Mouse (Mus musculus): Measurements from ENCODE around the gene Gpam. TPM values are rescaled to one million over a fixed set of nuclear protein-coding genes. Genes with fewer than 3 reads are reported as not detected.

Gene Gpam
- total RNA-seq, 2 experiments from 2014 or later, result 174 to 215 TPM

GRCm38 (mm10) chr19:55101659-55102058, 25.4 kb downstream of the Gpam start:
- no peak for DNase-seq

GRCm38 (mm10) chr19:55100227-55101140, 26.6 kb downstream of the Gpam start:
- DNase-seq, result no peak

GRCm38 (mm10) chr19:55099184-55100160, 27.6 kb downstream of the Gpam start:
- DNase-seq, result peak; percentile 93

GRCm38 (mm10) chr19:55098409-55099183, 28.4 kb downstream of the Gpam start:
- DNase-seq, result peak; percentile 67

- no peak for DNase-seq
Observed at GRCm38 (mm10) chr19:55097396-55097967, 29.6 kb downstream of the Gpam start.

- DNase-seq, result no peak
Observed at GRCm38 (mm10) chr19:55096666-55097065, 30.4 kb downstream of the Gpam start.

GRCm38 (mm10) chr19:55095547-55095946, 31.5 kb downstream of the Gpam start:
- DNase-seq, result no peak

GRCm38 (mm10) chr19:55091602-55092413, 35.2 kb downstream of the Gpam start:
- no peak for DNase-seq

GRCm38 (mm10) chr19:55090885-55091284, 36.2 kb downstream of the Gpam start:
- DNase-seq, result no peak

GRCm38 (mm10) chr19:55090142-55090541, 36.9 kb downstream of the Gpam start:
- DNase-seq, result no peak

GRCm38 (mm10) chr19:55087776-55088175, 39.3 kb downstream of the Gpam start:
- no peak for DNase-seq

- no peak for DNase-seq
Observed at GRCm38 (mm10) chr19:55085857-55086185, 41.2 kb downstream of the Gpam start.

GRCm38 (mm10) chr19:55084971-55085856, 41.8 kb downstream of the Gpam start:
- DNase-seq, result no peak

GRCm38 (mm10) chr19:55076822-55077221, 50.2 kb downstream of the Gpam start:
- no peak for DNase-seq

- DNase-seq, result no peak
Observed at GRCm38 (mm10) chr19:55073004-55073403, 54.0 kb downstream of the Gpam start.

- no peak for DNase-seq
Observed at GRCm38 (mm10) chr19:55069054-55069453, 58.0 kb downstream of the Gpam start.

GRCm38 (mm10) chr19:55063272-55063671, 63.8 kb downstream of the Gpam start:
- DNase-seq, result no peak

- no peak for DNase-seq
Observed at GRCm38 (mm10) chr19:55062501-55062900, 64.5 kb downstream of the Gpam start.

GRCm38 (mm10) chr19:55061951-55062350, 65.1 kb downstream of the Gpam start:
- DNase-seq, result peak; percentile 51

GRCm38 (mm10) chr19:55061447-55061901, 65.6 kb downstream of the Gpam start:
- DNase-seq, result no peak

Measured in adrenal gland, postnatal 10 days (tissue).